Mouse (Mus musculus) forebrain, embryonic 16.5 days (tissue): Measurements from ENCODE around the gene Gm26566. TPM values are rescaled to one million over a fixed set of nuclear protein-coding genes. Genes with fewer than 3 reads are reported as not detected.
"Not testable (repeated sequence)": the region's sequence is repeated elsewhere in the genome, so short reads cannot be mapped to it uniquely, and the experiment has no call there.

Source experiments
- ATAC-seq: fragments of 200-750 bp; cut with Nextera tagmentation; 2 replicates; pipeline ENCODE4 v1.8.0; 2017; ENCODE audit warnings: mild to moderate bottlenecking, moderate library complexity
- H3K27ac ChIP-seq: fragments of 300-500 bp; sonication (generic); 2 replicates; pipeline ENCODE4 v1.5.1; 2014; ENCODE audit warnings: low read length, control low read depth
- H3K27me3 ChIP-seq: fragments of 300-500 bp; sonication (generic); replicated peaks from 2 replicates; pipeline ENCODE4 v1.6.1; 2014; ENCODE audit warnings: low read length; ENCODE audit not compliant: control insufficient read depth, insufficient read depth
- H3K36me3 ChIP-seq: fragments of 300-500 bp; sonication (generic); 2 replicates; pipeline ENCODE4 v1.6.1; 2014; ENCODE audit not compliant: control insufficient read depth, insufficient read depth
- H3K4me1 ChIP-seq: fragments of 300-500 bp; sonication (generic); replicated peaks from 2 replicates; pipeline ENCODE4 v1.6.1; 2014; ENCODE audit warnings: low read length; ENCODE audit not compliant: control insufficient read depth, insufficient read depth
- H3K4me2 ChIP-seq: fragments of 300-500 bp; sonication (generic); 2 replicates; pipeline ENCODE4 v1.6.1; 2014; ENCODE audit warnings: mild to moderate bottlenecking, low read length, control low read depth
- H3K4me3 ChIP-seq: fragments of 300-500 bp; sonication (generic); replicated peaks from 2 replicates; pipeline ENCODE4 v1.5.1; 2014; ENCODE audit warnings: mild to moderate bottlenecking, low read length, control low read depth
- H3K9ac ChIP-seq: fragments of 300-500 bp; sonication (generic); replicated peaks from 2 replicates; pipeline ENCODE4 v1.6.1; 2014; ENCODE audit warnings: low read depth, low read length, control low read depth
- H3K9me3 ChIP-seq: fragments of 300-500 bp; sonication (generic); 2 replicates; pipeline ENCODE4 v1.6.1; 2016; ENCODE audit warnings: low read length; ENCODE audit not compliant: control insufficient read depth
- WGBS: fragments of 180-500 bp; shearing (Covaris S2); extraction: QIAGEN DNeasy Blood & Tissue Kit; methylation state at CpG from one replicate; pipeline ENCODE4 v1.1.7; 2014; 5-methylcytosine and 5-hydroxymethylcytosine counted together
- polyA plus RNA-seq: library from polyadenylated mRNA; unstranded; fragments of >200 nt; fragmentation: Nextera tagmentation; extraction: Ambion mirVana; gene quantifications from 2 replicates; pipeline ENCODE4 v1.2.1, GENCODE M21; 2015

Gm26566 gene
- polyA plus RNA-seq, 1 experiment from 2014 or later, result 1.2 TPM

DNA sequence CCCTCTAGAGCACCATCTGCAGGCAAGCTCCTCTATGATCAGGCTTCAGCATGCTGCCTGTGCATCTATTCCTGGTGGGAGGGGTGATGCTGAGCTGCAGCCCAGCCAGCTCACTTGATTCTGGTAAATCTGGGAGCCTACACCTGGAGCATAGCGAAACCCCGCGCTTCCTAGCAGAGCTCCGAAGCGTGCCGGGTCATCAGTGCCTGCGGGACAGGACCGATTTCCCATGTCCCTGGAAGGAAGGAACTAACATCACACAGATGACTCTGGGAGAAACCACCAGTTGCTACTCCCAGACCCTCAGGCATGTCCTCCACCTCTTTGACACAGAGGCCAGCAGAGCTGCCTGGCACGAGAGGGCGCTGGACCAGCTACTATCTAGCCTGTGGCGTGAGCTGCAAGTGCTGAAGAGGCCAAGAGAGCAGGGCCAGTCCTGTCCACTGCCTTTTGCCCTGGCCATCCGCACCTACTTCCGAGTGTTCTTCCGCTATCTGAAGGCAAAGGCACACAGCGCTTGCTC is 33.3 kb downstream of the Gm26566 start, which contains the start of gene Gm13271:
TSS of gene Gm13271 (plus strand) at position 51 of the 523 bp plus-strand sequence.
- H3K27me3 ChIP-seq, H3K4me2 ChIP-seq, H3K9ac ChIP-seq, H3K4me1 ChIP-seq, H3K36me3 ChIP-seq, H3K27ac ChIP-seq, ATAC-seq, H3K4me3 ChIP-seq, H3K9me3 ChIP-seq: not testable (repeated sequence)
- 80% methylated on average over 14 of the region's 15 CpGs for WGBS

DNA sequence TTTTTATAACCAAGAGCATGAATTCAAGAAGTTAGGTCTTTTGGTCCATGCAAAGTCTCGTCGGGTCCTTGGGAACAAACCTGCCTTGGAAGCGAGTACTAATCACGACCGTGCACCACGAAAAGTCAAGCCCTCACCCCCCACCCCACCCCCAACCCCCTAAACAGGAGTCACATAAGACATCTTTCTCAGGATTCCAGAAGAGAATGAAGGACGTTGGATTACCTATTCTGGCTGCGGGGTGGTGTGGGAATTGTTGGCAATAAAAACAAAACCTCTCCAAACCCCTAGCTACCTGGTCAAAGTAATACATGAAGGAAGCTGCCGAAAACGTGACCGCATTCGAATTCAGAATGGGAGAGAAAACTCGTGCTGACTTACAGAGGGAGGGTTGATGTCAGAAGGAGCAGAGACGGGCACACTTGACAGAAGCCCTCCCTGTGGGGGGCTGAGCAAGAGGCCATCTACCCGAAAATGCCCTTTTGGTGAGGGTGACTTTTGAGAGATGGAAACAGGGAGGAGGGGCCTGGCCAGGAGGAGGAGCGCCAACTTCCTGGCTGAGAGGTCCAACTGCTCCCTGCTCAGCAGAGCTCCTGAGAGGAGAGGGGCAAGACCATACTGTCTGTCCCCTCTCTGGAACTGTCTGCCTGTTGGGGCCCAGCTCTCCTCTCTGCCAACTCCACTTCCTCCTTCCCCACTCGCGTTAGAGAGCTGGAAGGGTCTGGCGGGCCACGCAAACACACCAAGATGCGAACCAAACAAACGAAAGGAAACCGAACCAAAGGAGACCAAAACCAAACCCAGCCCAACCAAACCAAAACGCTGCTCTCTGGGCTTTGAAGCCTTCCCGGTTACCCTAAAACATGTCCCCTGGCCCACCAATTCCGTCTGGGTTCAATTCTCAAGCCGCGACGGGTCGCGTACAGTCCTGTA is 35.2 kb downstream of the Gm26566 start:
- Histone ChIP-seq H3K9ac (peak overlapping the region; percentile 57), H3K4me3 (peak overlapping the region; percentile 48), H3K27ac (peak overlapping the region; percentile 67; the same call in 1 of the 2 replicates), H3K4me2 (peak overlapping the region; percentile 86)
- WGBS, result 11% methylated on average over 28 of the region's 31 CpGs
- not testable (repeated sequence) for H3K4me1 ChIP-seq, H3K36me3 ChIP-seq, H3K9me3 ChIP-seq, H3K27me3 ChIP-seq, ATAC-seq

- peak overlapping the region; percentile 48 for H3K4me3 ChIP-seq
- not testable (repeated sequence) for H3K27me3 ChIP-seq, H3K27ac ChIP-seq, H3K36me3 ChIP-seq, H3K4me1 ChIP-seq, H3K9me3 ChIP-seq
- 0% methylated on average over 20 of the region's 21 CpGs for WGBS
- peak overlapping the region; percentile 57 for H3K9ac ChIP-seq
- peak overlapping the region; percentile 86 for H3K4me2 ChIP-seq
- peak; percentile 100 for ATAC-seq
Measured at GRCm38 (mm10) chr4:88757628-88758031, 36.0 kb downstream of the Gm26566 start.

DNA sequence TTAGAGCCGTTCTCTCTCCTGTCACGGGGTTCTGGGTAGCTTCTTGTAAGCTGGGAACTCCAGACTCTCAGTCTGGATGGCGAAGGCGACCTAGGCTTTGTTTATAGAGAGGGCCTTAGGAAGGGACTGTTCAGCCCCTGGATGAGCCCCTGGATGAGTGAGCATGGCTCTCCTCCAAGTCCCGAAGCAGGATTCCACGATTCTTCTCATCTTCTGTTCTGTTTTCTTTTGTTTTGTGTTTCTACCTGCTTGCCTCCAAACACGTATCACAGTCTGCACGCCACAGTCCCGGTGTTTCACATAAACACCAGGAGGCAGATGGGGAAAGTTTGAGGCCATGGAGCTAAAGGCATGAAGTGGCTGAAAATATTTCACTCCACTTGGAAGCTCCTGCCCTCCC is 37.1 kb downstream of the Gm26566 start:
- WGBS, result 89% methylated on average over 6 of the region's 9 CpGs
- not testable (repeated sequence) for H3K9me3 ChIP-seq, H3K9ac ChIP-seq, H3K4me2 ChIP-seq, H3K4me3 ChIP-seq, H3K27me3 ChIP-seq, H3K4me1 ChIP-seq, H3K36me3 ChIP-seq, ATAC-seq, H3K27ac ChIP-seq

DNA sequence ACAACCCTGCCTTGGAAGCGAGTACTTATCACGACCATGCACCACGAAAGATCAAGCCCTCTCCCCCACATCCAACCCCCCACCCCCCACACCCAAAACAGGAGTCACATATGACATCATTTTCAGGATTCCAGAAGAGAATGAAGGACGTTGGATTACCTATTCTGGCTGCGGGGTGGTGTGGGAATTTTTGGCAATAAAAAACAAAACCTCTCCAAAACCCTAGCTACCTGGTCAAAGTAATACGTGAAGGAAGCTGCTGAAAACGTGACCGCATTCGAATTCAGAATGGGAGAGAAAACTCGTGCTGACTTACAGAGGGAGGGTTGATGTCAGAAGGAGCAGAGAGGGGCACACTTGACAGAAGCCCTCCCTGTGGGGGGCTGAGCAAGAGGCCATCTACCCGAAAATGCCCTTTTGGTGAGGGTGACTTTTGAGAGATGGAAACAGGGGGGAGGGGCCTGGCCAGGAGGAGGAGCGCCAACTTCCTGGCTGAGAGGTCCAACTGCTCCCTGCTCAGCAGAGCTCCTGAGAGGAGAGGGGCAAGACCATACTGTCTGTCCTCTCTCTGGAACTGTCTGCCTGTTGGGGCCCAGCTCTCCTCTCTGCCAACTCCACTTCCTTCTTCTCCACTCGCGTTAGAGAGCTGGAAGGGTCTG is 38.1 kb downstream of the Gm26566 start, which contains the start of gene Gm13283:
TSS of gene Gm13283 (plus strand) at position 510 of the 659 bp plus-strand sequence.
- peak within 1 kb of the TSS; percentile 40 for H3K4me3 ChIP-seq
- H3K27ac ChIP-seq, H3K27me3 ChIP-seq, H3K9me3 ChIP-seq, H3K4me1 ChIP-seq, H3K36me3 ChIP-seq, H3K9ac ChIP-seq, ATAC-seq: not testable (repeated sequence)
- 26% methylated on average over 7 of the region's 14 CpGs for WGBS
- peak within 1 kb of the TSS; percentile 60 for H3K4me2 ChIP-seq

GRCm38 (mm10) chr4:88760431-88760830 is 38.8 kb downstream of the Gm26566 start:
- WGBS, result 1% methylated on average over 22 of the region's 28 CpGs
- H3K4me2 ChIP-seq, result peak overlapping the region; percentile 60
- not testable (repeated sequence) for H3K9ac ChIP-seq

GRCm38 (mm10) chr4:88761776-88762175 is 40.2 kb downstream of the Gm26566 start:
- not testable (repeated sequence) for H3K9ac ChIP-seq, H3K27ac ChIP-seq, H3K27me3 ChIP-seq, H3K4me1 ChIP-seq, H3K36me3 ChIP-seq, H3K9me3 ChIP-seq, H3K4me3 ChIP-seq, ATAC-seq, H3K4me2 ChIP-seq
- WGBS, result 68% methylated on average over 6 of the region's 8 CpGs

More at GRCm38 (mm10) chr4:88760431-88760830, 38.8 kb downstream of the Gm26566 start:
- not testable (repeated sequence) for H3K36me3 ChIP-seq, H3K27ac ChIP-seq, H3K4me1 ChIP-seq, ATAC-seq, H3K27me3 ChIP-seq, H3K9me3 ChIP-seq
- peak overlapping the region; percentile 40 for H3K4me3 ChIP-seq

DNA sequence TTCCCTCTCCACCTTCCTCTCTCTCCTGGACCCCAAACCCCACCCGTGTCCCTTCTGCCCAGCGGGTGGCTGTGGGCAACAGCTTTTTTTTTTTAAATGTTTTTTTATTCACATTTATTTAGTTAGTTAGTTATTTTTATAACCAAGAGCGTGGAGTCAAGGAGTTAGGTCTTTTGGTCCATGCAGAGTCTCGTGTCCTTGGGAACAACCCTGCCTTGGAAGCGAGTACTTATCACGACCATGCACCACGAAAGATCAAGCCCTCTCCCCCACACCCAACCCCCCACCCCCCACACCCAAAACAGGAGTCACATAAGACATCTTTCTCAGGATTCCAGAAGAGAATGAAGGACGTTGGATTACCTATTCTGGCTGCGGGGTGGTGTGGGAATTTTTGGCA is 40.7 kb downstream of the Gm26566 start:
- not testable (repeated sequence) for ATAC-seq, H3K4me2 ChIP-seq

DNA sequence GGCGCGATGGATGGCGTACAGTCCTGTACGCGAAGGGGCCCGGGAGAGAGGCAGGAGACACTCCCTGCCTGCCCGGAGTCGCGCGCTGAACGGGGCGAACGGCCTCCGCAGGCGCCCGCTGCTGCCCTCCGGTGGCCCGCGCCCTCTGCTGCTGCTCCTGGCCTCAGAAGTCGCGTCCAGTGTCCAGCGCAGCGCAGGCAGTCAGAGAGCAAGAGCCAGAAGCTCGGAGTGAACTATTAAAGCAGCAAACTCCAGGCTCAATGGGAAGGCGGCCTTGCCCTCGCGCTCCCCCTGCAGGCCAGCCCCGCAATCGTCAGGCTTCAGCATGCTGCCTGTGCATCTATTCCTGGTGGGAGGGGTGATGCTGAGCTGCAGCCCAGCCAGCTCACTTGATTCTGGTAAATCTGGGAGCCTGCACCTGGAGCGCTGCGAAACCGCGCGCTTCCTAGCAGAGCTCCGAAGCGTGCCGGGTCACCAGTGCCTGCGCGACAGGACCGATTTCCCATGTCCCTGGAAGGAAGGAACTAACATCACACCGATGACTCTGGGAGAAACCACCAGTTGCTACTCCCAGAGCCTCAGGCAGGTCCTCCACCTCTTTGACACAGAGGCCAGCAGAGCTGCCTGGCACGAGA is 41.9 kb downstream of the Gm26566 start:
- H3K27ac ChIP-seq, H3K9me3 ChIP-seq, H3K9ac ChIP-seq, H3K4me1 ChIP-seq, H3K27me3 ChIP-seq, H3K36me3 ChIP-seq, ATAC-seq: not testable (repeated sequence)
- peak overlapping the region; percentile 40 for H3K4me3 ChIP-seq
- WGBS, result 3% methylated on average over 19 of the region's 42 CpGs
- H3K4me2 ChIP-seq, result peak overlapping the region; percentile 61

More for the DNA sequence above, 40.7 kb downstream of the Gm26566 start:
- not testable (repeated sequence) for H3K4me3 ChIP-seq, H3K27me3 ChIP-seq, H3K9ac ChIP-seq, H3K4me1 ChIP-seq, H3K27ac ChIP-seq, H3K36me3 ChIP-seq, H3K9me3 ChIP-seq
- WGBS, result 59% methylated on average over 8 of the region's 9 CpGs
